Mouse (Mus musculus): ENCODE measurements at regions not wholly inside any gene's neighbourhood (a gene's known extent, or its start where the extent isn't known, plus 50 kb on each side); places are given as distances from the start of the nearest gene placed in this dataset.

GRCm38 (mm10) chr6:51150486-51150885, 282.0 kb upstream of the Nfe2l3 start:
- TF ChIP-seq POLR2A (IDR thresholded peaks at IDR 0.05; ENCODE audit: low read depth, low read length), result no peak
- TF ChIP-seq CTCF (conservative IDR thresholded peaks at IDR 0.05; ENCODE audit: insufficient read depth, insufficient read length, low read depth, low read length), result no peak

Data from kidney, adult 2 months (tissue).